Mouse (Mus musculus): ENCODE measurements at regions not wholly inside any gene's neighbourhood (a gene's known extent, or its start where the extent isn't known, plus 50 kb on each side); places are given as distances from the start of the nearest gene placed in this dataset.
"Not testable (repeated sequence)": the region's sequence is repeated elsewhere in the genome, so short reads cannot be mapped to it uniquely, and the experiment has no call there.

GRCm38 (mm10) chr10:117501426-117501825 is 121.6 kb upstream of the Cpsf6 start:
- DNase-seq (ENCODE audit: low spot score in 2 of 2): no peak

- no peak for DNase-seq (ENCODE audit: low spot score in 2 of 2)
These were observed 120.8 kb upstream of the Cpsf6 start for GRCm38 (mm10) chr10:117500457-117501108.

- no peak for DNase-seq (ENCODE audit: low spot score in 2 of 2)
These were observed 120.1 kb upstream of the Cpsf6 start for GRCm38 (mm10) chr10:117499864-117500453.

- no peak for DNase-seq (ENCODE audit: low spot score in 2 of 2)
These were observed 119.5 kb upstream of the Cpsf6 start for GRCm38 (mm10) chr10:117499177-117499863.

DNA sequence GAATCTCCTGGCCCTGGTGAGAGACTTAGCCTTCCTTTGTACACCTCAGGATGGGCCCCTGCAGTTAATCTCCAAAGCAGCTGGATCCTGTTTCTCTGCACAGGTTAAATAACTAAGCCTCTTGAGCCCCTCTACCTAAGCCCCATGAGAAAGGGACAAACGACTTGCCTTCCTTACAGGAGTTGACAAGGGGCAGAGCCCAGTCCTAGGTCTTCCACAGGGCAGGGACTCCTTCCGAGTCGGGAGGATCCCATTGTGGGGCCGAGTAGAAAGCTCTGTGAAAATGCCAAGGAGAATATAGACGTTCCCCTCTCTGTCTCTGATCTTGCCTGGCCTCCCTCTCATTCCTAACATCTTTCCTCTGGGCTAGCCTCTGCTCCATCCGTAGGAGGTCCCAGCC is 118.7 kb upstream of the Cpsf6 start:
- DNase-seq (ENCODE audit: low spot score in 2 of 2): no peak

- DNase-seq (ENCODE audit: low spot score in 2 of 2): no peak
These were observed 117.9 kb upstream of the Cpsf6 start for GRCm38 (mm10) chr10:117497565-117498256.

DNA sequence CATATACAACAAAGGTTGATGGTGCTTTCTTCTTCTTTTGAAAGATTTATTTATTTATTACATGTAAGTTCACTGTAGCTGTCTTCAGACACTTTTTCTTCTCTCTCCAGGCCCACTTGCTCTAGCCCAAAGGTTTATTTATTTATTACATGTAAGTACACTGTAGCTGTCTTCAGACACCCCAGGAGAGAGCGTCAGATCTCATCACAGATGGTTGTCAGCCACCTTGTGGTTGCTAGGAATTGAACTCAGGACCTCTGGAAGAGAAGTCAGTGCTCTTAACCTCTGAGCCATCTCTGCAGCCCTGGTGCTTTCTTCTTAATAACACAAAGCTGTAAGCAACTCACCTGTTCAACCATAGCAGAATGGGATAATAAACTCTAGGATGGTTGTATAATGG is 117.3 kb upstream of the Cpsf6 start:
- DNase-seq (ENCODE audit: low spot score in 2 of 2): not testable (repeated sequence)

DNA sequence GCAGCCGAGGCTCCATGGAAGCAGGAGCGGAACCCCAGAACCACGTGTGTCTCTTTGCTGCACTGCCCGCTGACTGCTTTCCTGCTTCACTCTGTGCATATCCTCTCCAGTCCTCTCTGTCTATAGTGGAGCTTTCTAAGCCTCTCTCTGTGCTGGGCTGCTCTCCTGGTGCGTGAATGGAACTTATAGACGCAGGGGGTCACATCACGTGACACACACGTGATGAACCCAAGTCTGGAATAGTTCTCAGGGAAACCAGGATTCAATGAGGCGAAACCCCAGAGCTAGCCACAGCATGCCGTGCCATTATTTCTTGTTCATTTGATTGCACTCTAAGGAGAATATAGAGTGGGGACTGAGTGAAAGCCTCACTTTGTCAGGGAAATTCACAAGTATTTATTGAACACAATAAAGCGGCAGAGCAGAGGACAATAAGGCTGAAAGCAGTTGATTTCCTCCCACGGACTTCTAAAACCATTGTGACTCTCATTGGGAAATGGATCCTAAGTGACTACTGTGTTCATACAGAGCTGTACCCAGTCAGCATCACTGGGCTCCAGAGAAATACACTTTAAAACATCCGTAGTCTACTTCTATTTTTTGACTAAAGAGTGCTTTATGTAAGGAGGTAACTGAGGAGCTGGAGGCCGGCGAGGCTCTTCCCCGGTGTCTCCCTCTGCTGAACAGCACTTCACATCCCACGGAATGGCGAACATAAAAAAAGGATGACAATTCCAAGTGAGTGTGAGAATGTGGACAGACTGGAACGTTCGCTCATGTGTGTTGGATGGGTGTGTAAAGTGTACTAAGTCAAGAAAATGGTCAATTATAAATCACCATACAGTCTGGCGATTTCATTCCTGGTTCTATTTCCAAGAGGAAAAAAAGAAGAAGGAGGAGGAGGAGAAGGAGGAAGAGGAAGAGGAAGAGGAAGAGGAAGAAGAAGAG is 116.5 kb upstream of the Cpsf6 start:
- DNase-seq (ENCODE audit: low spot score in 2 of 2): no peak

- peak in 1 of 2 experiments; percentile 17 for DNase-seq (ENCODE audit: low spot score in 2 of 2)
These were observed 114.4 kb upstream of the Cpsf6 start for GRCm38 (mm10) chr10:117494171-117494701.

- DNase-seq (ENCODE audit: low spot score in 2 of 2): no peak
These were observed 114.0 kb upstream of the Cpsf6 start for GRCm38 (mm10) chr10:117493824-117494121.

DNA sequence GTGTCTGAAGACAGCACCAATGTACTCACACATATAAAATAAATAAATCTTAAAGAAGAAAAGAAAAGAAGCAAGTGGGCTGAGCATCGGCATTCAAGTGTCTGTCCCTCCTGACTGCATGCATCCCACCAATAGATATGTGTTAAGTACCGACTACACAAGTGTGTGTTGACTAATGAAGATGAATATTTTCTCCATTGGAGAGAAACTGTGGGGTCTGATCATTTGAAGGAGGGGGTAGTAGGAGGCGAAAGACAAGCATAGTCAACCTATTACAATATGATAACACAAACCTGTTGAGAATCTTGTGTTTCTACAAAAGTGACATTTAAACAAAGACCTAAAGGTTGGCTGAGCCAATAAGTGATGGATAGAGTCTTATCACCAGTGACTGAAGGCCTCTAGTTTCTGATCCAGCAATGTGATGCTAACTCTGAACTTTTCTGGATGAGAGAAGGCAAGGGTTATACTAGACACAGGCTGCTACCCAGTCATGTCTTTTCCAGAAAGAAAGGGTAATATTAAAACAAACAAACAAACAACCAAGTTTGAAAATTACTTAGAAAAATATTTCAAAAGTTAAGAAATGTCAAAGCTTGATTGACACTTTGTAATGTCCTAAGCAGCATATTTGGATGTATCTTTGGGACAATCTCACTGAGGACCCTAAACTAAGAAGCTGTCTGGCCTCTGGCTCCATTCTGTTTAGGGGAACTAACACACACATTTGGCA is 113.4 kb upstream of the Cpsf6 start:
- no peak for DNase-seq (ENCODE audit: low spot score in 2 of 2)

DNA sequence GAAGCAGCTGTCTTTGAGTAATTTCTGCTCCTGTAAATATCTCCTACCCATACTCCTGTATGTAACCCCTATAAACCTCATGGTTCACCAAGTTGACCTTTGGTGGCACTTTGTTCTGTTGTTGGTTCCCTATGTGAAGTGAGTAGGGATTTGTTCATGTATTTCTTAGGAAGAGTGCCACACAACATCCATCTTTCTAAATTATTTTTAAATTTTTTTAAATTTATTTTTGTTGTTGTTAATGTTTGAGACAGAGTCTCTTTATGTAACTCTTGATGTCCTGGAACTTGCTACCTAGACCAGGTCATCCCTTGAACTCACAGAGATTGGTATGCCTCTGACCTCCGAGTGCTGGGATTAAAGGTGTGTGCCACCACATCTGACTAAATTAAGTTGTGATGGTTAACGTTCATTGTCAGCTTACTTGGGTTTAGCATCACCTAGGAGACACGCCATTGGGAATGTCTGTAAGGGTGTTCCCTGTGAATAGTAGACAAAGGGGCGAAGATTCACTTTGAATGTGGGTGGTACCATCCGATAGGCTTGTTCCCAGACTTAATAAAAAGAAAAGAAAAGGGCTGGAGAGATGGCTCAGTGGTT is 112.7 kb upstream of the Cpsf6 start:
- DNase-seq (ENCODE audit: low spot score in 2 of 2): no peak

DNA sequence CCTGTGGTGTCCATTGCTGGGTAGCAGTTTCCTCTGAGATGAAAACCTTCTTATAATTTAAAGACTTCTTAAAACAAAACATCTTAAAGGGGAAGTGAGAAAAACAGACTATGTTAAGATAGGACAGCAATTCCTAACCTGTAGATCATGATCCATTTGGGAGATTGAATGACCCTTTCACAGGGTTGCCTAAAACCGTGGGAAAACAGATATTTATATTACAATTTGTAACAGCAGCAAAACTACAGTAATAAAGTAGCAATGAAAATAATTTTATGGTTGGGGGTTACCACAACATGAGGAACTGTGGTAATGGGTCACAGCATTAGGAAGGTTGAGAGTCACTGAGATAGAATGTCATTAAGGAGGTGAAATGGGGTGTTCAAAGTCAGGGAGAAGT is 111.9 kb upstream of the Cpsf6 start:
- DNase-seq (ENCODE audit: low spot score in 2 of 2): no peak

GRCm38 (mm10) chr10:117490851-117491595 is 111.2 kb upstream of the Cpsf6 start:
- DNase-seq (ENCODE audit: low spot score in 2 of 2): no peak

- no peak for DNase-seq (ENCODE audit: low spot score in 2 of 2)
These were observed 103.3 kb upstream of the Cpsf6 start for GRCm38 (mm10) chr10:117483091-117483600.

DNA sequence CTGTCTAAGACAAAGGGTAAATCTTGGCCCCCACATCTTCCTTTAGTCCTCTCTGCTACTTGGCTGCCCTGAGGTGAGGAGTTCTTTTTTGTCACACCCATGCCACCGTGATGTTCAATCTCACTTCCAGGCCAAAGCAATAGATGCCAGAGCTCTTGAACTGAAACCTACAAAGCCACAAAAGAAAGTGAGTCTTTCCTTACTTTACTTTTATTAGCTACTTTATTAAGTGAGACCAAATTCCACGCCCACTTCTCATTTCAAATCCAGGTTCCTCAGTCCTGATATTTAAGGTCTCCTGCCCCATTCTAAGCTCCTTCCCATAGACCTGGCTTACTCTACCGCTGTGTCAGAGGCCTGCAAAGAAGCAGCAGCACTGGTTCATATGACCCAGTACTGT is 102.5 kb upstream of the Cpsf6 start:
- no peak for DNase-seq (ENCODE audit: low spot score in 2 of 2)

GRCm38 (mm10) chr10:117481341-117481990 is 101.7 kb upstream of the Cpsf6 start:
- DNase-seq (ENCODE audit: low spot score in 2 of 2): no peak

DNA sequence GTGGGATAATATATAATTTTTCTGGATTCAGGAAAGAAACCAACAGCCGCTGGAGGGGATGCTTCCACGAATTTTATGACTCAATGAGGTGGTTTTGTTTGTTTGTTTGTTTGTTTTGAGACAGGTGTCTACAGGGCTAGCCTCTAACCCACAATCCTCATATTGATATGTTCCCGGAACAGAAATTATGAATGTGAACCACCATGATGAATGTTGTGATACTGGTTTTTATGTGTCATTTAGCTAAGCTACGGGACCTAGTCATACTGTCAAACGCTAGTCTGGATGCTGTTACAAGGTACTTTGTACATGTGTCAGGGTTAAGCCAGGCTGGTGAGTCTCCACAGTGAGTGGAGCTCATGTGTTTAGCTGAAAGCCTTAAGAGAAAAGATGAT is 100.6 kb upstream of the Cpsf6 start:
- no peak for DNase-seq (ENCODE audit: low spot score in 2 of 2)
